In the genomic region with DNA sequence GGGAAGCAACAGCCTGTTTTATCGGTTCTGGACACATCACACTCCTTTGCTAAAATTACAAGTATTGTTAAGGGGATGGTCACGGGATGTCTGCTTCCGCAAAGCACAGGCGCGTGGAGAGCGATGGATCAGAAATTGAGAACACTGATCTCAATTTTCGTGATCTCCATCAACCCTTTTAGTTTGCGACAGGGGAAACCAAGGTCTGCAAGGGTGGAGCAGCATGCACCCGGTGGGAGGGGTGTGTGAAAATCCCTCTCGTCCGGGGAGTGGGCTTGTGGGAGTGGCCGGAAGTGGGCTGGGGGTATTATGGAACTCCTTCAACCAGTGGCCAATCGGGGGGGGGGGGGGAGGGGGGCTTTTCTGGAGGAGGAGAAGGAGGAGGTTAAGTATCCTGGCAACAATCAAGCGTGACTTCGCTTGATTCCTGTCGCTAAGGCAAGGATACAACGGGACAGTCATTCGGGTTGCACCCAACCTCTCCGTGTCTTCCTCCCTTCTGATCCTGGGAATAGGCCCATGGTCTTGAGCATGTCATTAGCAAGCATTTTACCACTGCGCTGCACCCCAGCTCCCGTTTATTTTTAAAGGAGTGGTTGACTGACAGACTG, we compare ENCODE assay signal across 8 mouse cellular contexts. TPM values are rescaled to one million over a fixed set of nuclear protein-coding genes. Genes with fewer than 3 reads are reported as not detected.
DNase-seq lines count a peak whose midpoint lies in the region; ATAC-seq and TF ChIP-seq lines count a peak whose summit lies in the region.

No protein-coding gene starts in this region.

- WGBS in heart, postnatal 0 days = 2% methylated on average over 21 of the region's 21 CpGs
- under 1% methylated on average over 21 of the region's 21 CpGs for WGBS in limb, embryonic 13.5 days
- 1% methylated on average over 20 of the region's 21 CpGs for WGBS in midbrain, postnatal 0 days

- ATAC-seq in heart, postnatal 0 days (ENCODE audit: insufficient read depth, low read depth) = peak; percentile 27; the same call in 1 of the 2 replicates
- peak; percentile 80 for ATAC-seq in limb, embryonic 13.5 days (ENCODE audit: low FRiP score, low read depth)
- ATAC-seq in midbrain, postnatal 0 days (ENCODE audit: low FRiP score) = peak; percentile 79

- no peaks in the 10 kb centered on the region for H3K4me1 ChIP-seq in heart, postnatal 0 days (ENCODE audit: control insufficient read depth, insufficient read depth)
- H3K4me1 ChIP-seq in limb, embryonic 13.5 days = peaks cover 6% of the 10 kb centered on the region
- H3K4me1 ChIP-seq in midbrain, postnatal 0 days (ENCODE audit: insufficient read depth, low read length) = peaks cover 9% of the 10 kb centered on the region; the same call in 1 of the 2 replicates

- H3K27me3 ChIP-seq in heart, postnatal 0 days (ENCODE audit: control insufficient read depth, insufficient read depth, low read length) = no peaks in the 10 kb centered on the region
- H3K27me3 ChIP-seq in limb, embryonic 13.5 days = no peaks in the 10 kb centered on the region
- no peaks in the 10 kb centered on the region for H3K27me3 ChIP-seq in midbrain, postnatal 0 days (ENCODE audit: insufficient read depth, low read length)

- no peak overlapping the region for H3K27ac ChIP-seq in heart, postnatal 0 days (ENCODE audit: low read depth)
- H3K27ac ChIP-seq in limb, embryonic 13.5 days = no peak overlapping the region
- peak overlapping the region; percentile 72 for H3K27ac ChIP-seq in midbrain, postnatal 0 days (ENCODE audit: low read depth, low read length)

- peak overlapping the region; percentile 97 for H3K4me2 ChIP-seq in heart, postnatal 0 days (ENCODE audit: low read depth, low read length)
- H3K4me2 ChIP-seq in limb, embryonic 13.5 days (replicated peaks) = peak overlapping the region; percentile 83
- H3K4me2 ChIP-seq in midbrain, postnatal 0 days (ENCODE audit: low read depth, low read length, poor library complexity, severe bottlenecking) = peak overlapping the region; percentile 73

- H3K36me3 ChIP-seq in heart, postnatal 0 days (replicated peaks; ENCODE audit: control insufficient read depth, insufficient read depth, low read length) = no peaks in the 10 kb centered on the region
- no peaks in the 10 kb centered on the region for H3K36me3 ChIP-seq in limb, embryonic 13.5 days
- no peaks in the 10 kb centered on the region for H3K36me3 ChIP-seq in midbrain, postnatal 0 days (ENCODE audit: insufficient read depth, low read length)

- TF ChIP-seq EP300 in heart, postnatal 0 days (IDR thresholded peaks at IDR 0.05; ENCODE audit: low read depth) = no peak

- H3K9ac ChIP-seq in heart, postnatal 0 days (replicated peaks; ENCODE audit: low read depth, low read length) = peak overlapping the region; percentile 70
- H3K9ac ChIP-seq in limb, embryonic 13.5 days = peak overlapping the region; percentile 75
- H3K9ac ChIP-seq in midbrain, postnatal 0 days (replicated peaks; ENCODE audit: low read length, poor library complexity, severe bottlenecking) = peak overlapping the region; percentile 74

- peak; percentile 9 for DNase-seq in gastrocnemius, postnatal 10 days
- no peak for DNase-seq in gastrocnemius, postnatal 25 days
- peak; percentile 63 for DNase-seq in MN1 (ENCODE audit: low spot score)
- DNase-seq in embryo, embryonic 11.5 days (ENCODE audit: low read depth, low spot score) = peak; percentile 52
- DNase-seq in heart, postnatal 0 days (ENCODE audit: low spot score) = peak; percentile 11
- DNase-seq in midbrain, postnatal 0 days (ENCODE audit: low spot score) = peak; percentile 79
- DNase-seq in yolk sac, embryonic 10.5 days (ENCODE audit: low spot score) = peak; percentile 84

- peak overlapping the region; percentile 85 for H3K4me3 ChIP-seq in heart, postnatal 0 days (ENCODE audit: low read depth, low read length)
- peak overlapping the region; percentile 71 for H3K4me3 ChIP-seq in limb, embryonic 13.5 days
- peak overlapping the region; percentile 67 for H3K4me3 ChIP-seq in midbrain, postnatal 0 days (ENCODE audit: low read depth, low read length)

- no peaks in the 10 kb centered on the region for H3K9me3 ChIP-seq in heart, postnatal 0 days (replicated peaks; ENCODE audit: control insufficient read depth, low read length)
- no peaks in the 10 kb centered on the region for H3K9me3 ChIP-seq in limb, embryonic 13.5 days
- no peaks in the 10 kb centered on the region for H3K9me3 ChIP-seq in midbrain, postnatal 0 days (ENCODE audit: low read length)

- TF ChIP-seq CTCF in heart, postnatal 0 days (IDR thresholded peaks at IDR 0.05; ENCODE audit: low read depth) = no peak
- TF ChIP-seq CTCF in midbrain, postnatal 0 days (IDR thresholded peaks at IDR 0.05) = no peak

RNA-seq across cellular contexts. Expression of a gene that starts 0.7 kb away (rescaled TPM):
- 10 to 100 TPM in 1 of 2 experiments, 1 to 10 TPM in 1; 7.8 to 12.0 TPM for total RNA-seq in gastrocnemius, postnatal 10 days (2021)
- 1 to 10 TPM; 3.8 TPM for total RNA-seq in gastrocnemius, postnatal 25 days (2021)
- total RNA-seq in heart, postnatal 0 days (2014; rRNA removed; ENCODE audit: low replicate concordance) = 4.9 and 13.5 TPM in 2 replicates
- polyA plus RNA-seq in heart, postnatal 0 days (2015; fragmentation: Nextera tagmentation; extraction: Ambion mirVana) = 10.9 and 12.4 TPM in 2 replicates
- polyA plus RNA-seq in limb, embryonic 13.5 days (2015; fragmentation: Nextera tagmentation; extraction: Ambion mirVana) = 13.3 and 15.4 TPM in 2 replicates
- 47.7 and 55.4 TPM in 2 replicates for total RNA-seq in midbrain, postnatal 0 days (2014; rRNA removed)
- polyA plus RNA-seq in midbrain, postnatal 0 days (2015; fragmentation: Nextera tagmentation; extraction: Ambion mirVana) = 67.4 and 70.4 TPM in 2 replicates

RNA-seq across cellular contexts. Expression of a gene that starts 54.3 kb away (rescaled TPM):
- total RNA-seq in gastrocnemius, postnatal 10 days (2021) = 10 to 100 TPM; 78.2 to 87.1 TPM
- 10 to 100 TPM; 40.1 to 41.7 TPM for total RNA-seq in gastrocnemius, postnatal 25 days (2021)
- 66.0 and 94.1 TPM in 2 replicates for total RNA-seq in heart, postnatal 0 days (2014; rRNA removed; ENCODE audit: low replicate concordance)
- polyA plus RNA-seq in heart, postnatal 0 days (2015; fragmentation: Nextera tagmentation; extraction: Ambion mirVana) = 270 and 295 TPM in 2 replicates
- polyA plus RNA-seq in limb, embryonic 13.5 days (2015; fragmentation: Nextera tagmentation; extraction: Ambion mirVana) = 532 and 550 TPM in 2 replicates
- 129 and 138 TPM in 2 replicates for total RNA-seq in midbrain, postnatal 0 days (2014; rRNA removed)
- polyA plus RNA-seq in midbrain, postnatal 0 days (2015; fragmentation: Nextera tagmentation; extraction: Ambion mirVana) = 485 and 535 TPM in 2 replicates

RNA-seq across cellular contexts. Expression of a gene that starts 54.7 kb away (rescaled TPM):
- 100 to 1,000 TPM; 329 to 380 TPM for total RNA-seq in gastrocnemius, postnatal 10 days (2021)
- total RNA-seq in gastrocnemius, postnatal 25 days (2021) = 100 to 1,000 TPM; 301 to 314 TPM
- total RNA-seq in heart, postnatal 0 days (2014; rRNA removed; ENCODE audit: low replicate concordance) = 145 and 171 TPM in 2 replicates
- 718 and 775 TPM in 2 replicates for polyA plus RNA-seq in heart, postnatal 0 days (2015; fragmentation: Nextera tagmentation; extraction: Ambion mirVana)
- polyA plus RNA-seq in limb, embryonic 13.5 days (2015; fragmentation: Nextera tagmentation; extraction: Ambion mirVana) = 2,108 and 2,149 TPM in 2 replicates
- total RNA-seq in midbrain, postnatal 0 days (2014; rRNA removed) = 199 and 287 TPM in 2 replicates
- polyA plus RNA-seq in midbrain, postnatal 0 days (2015; fragmentation: Nextera tagmentation; extraction: Ambion mirVana) = 659 and 746 TPM in 2 replicates

Comparison
In these comparisons a context has a peak if more than half of its experiments do, and no peak if none do; other contexts are left out.
1. ATAC-seq: peak in every context shown above with its lines; median percentile 80 in limb, embryonic 13.5 days; 79 in midbrain, postnatal 0 days; 27 in heart, postnatal 0 days.